14 mouse cellular contexts compared by ENCODE assay signal in genomic region chr13:113998811-113999210, GRCm38 (mm10).
"Had no signal": no experiment of that assay in that cellular context is flagged by ENCODE, and none has a peak within 500 bp of the region (broad histone marks: within the 10 kb centered on the region; RNA-seq: fewer than 3 reads in every experiment).

No protein-coding gene starts in this region.

- H3K27ac ChIP-seq: midbrain, embryonic 13.5 days; midbrain, embryonic 15.5 days; neural tube, embryonic 12.5 days; stomach, embryonic 15.5 days; stomach, postnatal 0 days had no signal

- H3K9ac ChIP-seq: lung, embryonic 14.5 days; midbrain, embryonic 13.5 days; midbrain, embryonic 15.5 days; neural tube, embryonic 12.5 days; stomach, embryonic 15.5 days had no signal

- ATAC-seq: midbrain, embryonic 13.5 days; midbrain, embryonic 15.5 days had no signal

- H3K4me3 ChIP-seq: midbrain, embryonic 13.5 days; midbrain, embryonic 15.5 days; neural tube, embryonic 12.5 days; stomach, embryonic 15.5 days had no signal

- DNase-seq: lung, adult 18-20 months; lung, embryonic 14.5 days; lung, postnatal 10 days; lung, postnatal 4 days; right cerebral cortex, postnatal 14 days; thymus, adult 2 months; thymus, postnatal 25 days; thymus, postnatal 4 days had no signal

- H3K4me2 ChIP-seq: lung, embryonic 14.5 days; midbrain, embryonic 11.5 days; midbrain, embryonic 13.5 days; midbrain, embryonic 15.5 days; neural tube, embryonic 12.5 days; stomach, embryonic 15.5 days had no signal

- H3K27me3 ChIP-seq: midbrain, embryonic 13.5 days; midbrain, embryonic 15.5 days; neural tube, embryonic 12.5 days; stomach, embryonic 15.5 days had no signal

- H3K9me3 ChIP-seq: midbrain, embryonic 13.5 days; midbrain, embryonic 15.5 days; neural tube, embryonic 12.5 days; stomach, embryonic 15.5 days had no signal

- H3K4me1 ChIP-seq: midbrain, embryonic 15.5 days; stomach, embryonic 15.5 days had no signal

- H3K36me3 ChIP-seq: midbrain, embryonic 13.5 days; midbrain, embryonic 15.5 days; neural tube, embryonic 12.5 days; stomach, embryonic 15.5 days had no signal
